Mouse (Mus musculus) lung, postnatal 0 days (tissue): Measurements from ENCODE around the gene Erlin1. TPM values are rescaled to one million over a fixed set of nuclear protein-coding genes. Genes with fewer than 3 reads are reported as not detected.

Experiments used
- ATAC-seq: fragments of 200-750 bp; cut with Nextera tagmentation; 2 replicates; pipeline ENCODE4 v1.8.0; 2017; ENCODE audit warnings: moderate library complexity
- DNase-seq: peaks from one replicate; pipeline ENCODE4 v3.0.0-alpha.2; 2016; ENCODE audit warnings: low spot score
- H3K27ac ChIP-seq: fragments of 300-500 bp; sonication (generic); 2 replicates; pipeline ENCODE4 v1.5.1; 2014; ENCODE audit warnings: antibody characterized with exemption, mild to moderate bottlenecking, low read length, mixed read lengths
- H3K27me3 ChIP-seq: fragments of 300-500 bp; sonication (generic); replicated peaks from 2 replicates; pipeline ENCODE4 v1.6.1; 2014; ENCODE audit warnings: low read length, mixed read lengths; ENCODE audit not compliant: insufficient read depth
- H3K36me3 ChIP-seq: fragments of 300-500 bp; sonication (generic); 2 replicates; pipeline ENCODE4 v1.6.1; 2014; ENCODE audit warnings: low read length, mixed read lengths; ENCODE audit not compliant: insufficient read depth
- H3K4me1 ChIP-seq: fragments of 300-500 bp; sonication (generic); 2 replicates; pipeline ENCODE4 v1.6.1; 2014; ENCODE audit warnings: antibody characterized with exemption, low read depth, low read length, mixed read lengths; ENCODE audit not compliant: insufficient read depth
- H3K4me2 ChIP-seq: fragments of 300-500 bp; sonication (generic); replicated peaks from 2 replicates; pipeline ENCODE4 v1.6.1; 2014; ENCODE audit warnings: low read depth, mild to moderate bottlenecking, low read length, moderate library complexity, mixed read lengths
- H3K4me3 ChIP-seq: fragments of 300-500 bp; sonication (generic); 2 replicates; pipeline ENCODE4 v1.5.1; 2014; ENCODE audit warnings: low read depth, low read length
- H3K9ac ChIP-seq: fragments of 300-500 bp; sonication (generic); replicated peaks from 2 replicates; pipeline ENCODE4 v1.6.1; 2014; ENCODE audit warnings: low read depth, mild to moderate bottlenecking
- H3K9me3 ChIP-seq: fragments of 300-500 bp; sonication (generic); 2 replicates; pipeline ENCODE4 v1.6.1; 2016; ENCODE audit warnings: low read length, mixed read lengths
- CTCF ChIP-seq: IDR thresholded peaks from 2 replicates; pipeline ENCODE4 v1.5.1; 2016; ENCODE audit warnings: antibody characterized with exemption, mild to moderate bottlenecking
- EP300 ChIP-seq: IDR thresholded peaks from 2 replicates; pipeline ENCODE4 v1.6.1; 2016; ENCODE audit warnings: antibody characterized with exemption, mild to moderate bottlenecking, control low read depth
- WGBS: fragments of 180-500 bp; shearing (Covaris S2); extraction: QIAGEN DNeasy Blood & Tissue Kit; methylation state at CpG from one replicate; pipeline ENCODE4 v1.1.7; 2014; 5-methylcytosine and 5-hydroxymethylcytosine counted together
- polyA plus RNA-seq: library from polyadenylated mRNA; unstranded; fragments of >200 nt; fragmentation: Nextera tagmentation; extraction: Ambion mirVana; gene quantifications from 2 replicates; pipeline ENCODE4 v1.2.1, GENCODE M21; 2015

The Erlin1 gene
- polyA plus RNA-seq, 1 experiment from 2014 or later = 26.9 TPM

DNA sequence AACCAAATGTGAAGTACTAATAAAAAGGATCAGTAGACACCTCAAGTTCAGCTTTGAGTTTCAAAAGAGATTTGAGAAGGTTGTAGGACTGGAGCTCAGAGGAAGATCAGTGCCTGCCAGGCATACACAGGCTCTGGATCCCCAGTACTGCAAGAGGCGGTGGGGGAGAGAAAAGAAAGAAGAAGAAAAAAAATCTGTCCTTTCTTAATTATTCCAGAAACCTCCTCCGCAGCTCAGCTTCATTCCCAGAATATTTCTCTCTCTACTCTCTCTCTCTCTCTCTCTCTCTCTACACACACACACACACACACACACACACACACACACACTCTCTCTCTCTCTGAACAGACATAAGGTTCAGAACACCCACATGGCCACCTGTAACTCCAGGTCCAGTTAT lies 10.4 kb upstream of the Erlin1 start:
- no peak for ATAC-seq
- no peak for TF ChIP-seq EP300
- no peak for TF ChIP-seq CTCF
- Histone ChIP-seq H3K4me3 (no peak overlapping the region), H3K4me1 (no peaks in the 10 kb centered on the region), H3K4me2 (no peak overlapping the region), H3K9ac (no peak overlapping the region), H3K27me3 (no peaks in the 10 kb centered on the region), H3K9me3 (no peaks in the 10 kb centered on the region), H3K27ac (no peak overlapping the region), H3K36me3 (peaks cover 30% of the 10 kb centered on the region; the same call in 1 of the 2 replicates)
- 88% methylated on average over 2 of the region's 2 CpGs for WGBS
- no peak for DNase-seq

DNA sequence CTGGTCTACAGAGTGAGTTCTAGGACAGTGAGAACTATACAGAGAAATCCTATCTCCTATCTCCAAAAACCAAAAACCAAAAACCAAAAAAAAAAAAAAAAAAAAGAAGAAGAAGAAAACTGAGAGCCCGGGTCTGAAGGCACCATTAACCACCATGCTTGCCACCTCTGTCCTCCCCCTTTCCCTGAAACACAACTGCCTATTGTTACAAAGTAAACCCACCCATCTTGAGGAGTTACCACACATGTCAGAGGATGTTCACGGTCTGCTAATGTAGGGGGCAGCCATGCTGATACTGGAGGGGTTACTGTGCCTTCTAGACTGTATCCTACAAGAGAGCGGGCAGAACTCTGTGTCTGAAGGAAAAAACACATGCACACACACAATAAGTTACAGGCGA lies 7.4 kb upstream of the Erlin1 start:
- no peak for DNase-seq
- 84% methylated on average over 4 of the region's 4 CpGs for WGBS
- Histone ChIP-seq H3K4me2 (no peak overlapping the region), H3K27ac (no peak overlapping the region), H3K4me1 (no peaks in the 10 kb centered on the region), H3K4me3 (no peak overlapping the region), H3K9ac (no peak overlapping the region), H3K27me3 (no peaks in the 10 kb centered on the region), H3K9me3 (no peaks in the 10 kb centered on the region), H3K36me3 (peaks cover 28% of the 10 kb centered on the region; the same call in 1 of the 2 replicates)
- TF ChIP-seq CTCF (no peak), EP300 (no peak)
- ATAC-seq = no peak

DNA sequence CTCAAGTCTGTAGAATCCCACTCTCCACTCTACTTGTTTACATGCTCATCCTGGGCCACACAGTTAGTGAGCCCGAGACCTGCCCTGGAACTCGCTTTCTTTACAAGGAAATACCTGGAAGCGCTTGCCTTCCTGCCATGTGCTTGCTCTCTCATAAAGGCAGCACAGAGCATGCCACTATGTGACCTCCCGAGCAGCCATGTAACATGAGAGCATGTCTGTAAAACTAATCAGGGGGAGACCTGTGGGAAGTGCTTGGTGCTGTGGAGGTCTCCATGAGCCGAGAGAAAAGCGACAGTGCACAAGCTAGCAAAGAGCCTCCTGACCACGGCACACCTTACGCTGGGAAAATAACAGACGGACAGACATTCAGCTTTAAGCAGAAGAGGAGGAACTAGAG lies 6.9 kb upstream of the Erlin1 start:
- no peak overlapping the region for H3K27ac ChIP-seq
- no peak overlapping the region for H3K4me2 ChIP-seq
- ATAC-seq (no peak), DNase-seq (no peak)
- no peak overlapping the region for H3K4me3 ChIP-seq
- peaks cover 28% of the 10 kb centered on the region; the same call in 1 of the 2 replicates for H3K36me3 ChIP-seq
- 82% methylated on average over 9 of the region's 9 CpGs for WGBS
- TF ChIP-seq CTCF (no peak), EP300 (no peak)
- no peaks in the 10 kb centered on the region for H3K9me3 ChIP-seq
- H3K9ac ChIP-seq = no peak overlapping the region
- no peaks in the 10 kb centered on the region for H3K4me1 ChIP-seq
- no peaks in the 10 kb centered on the region for H3K27me3 ChIP-seq

DNA sequence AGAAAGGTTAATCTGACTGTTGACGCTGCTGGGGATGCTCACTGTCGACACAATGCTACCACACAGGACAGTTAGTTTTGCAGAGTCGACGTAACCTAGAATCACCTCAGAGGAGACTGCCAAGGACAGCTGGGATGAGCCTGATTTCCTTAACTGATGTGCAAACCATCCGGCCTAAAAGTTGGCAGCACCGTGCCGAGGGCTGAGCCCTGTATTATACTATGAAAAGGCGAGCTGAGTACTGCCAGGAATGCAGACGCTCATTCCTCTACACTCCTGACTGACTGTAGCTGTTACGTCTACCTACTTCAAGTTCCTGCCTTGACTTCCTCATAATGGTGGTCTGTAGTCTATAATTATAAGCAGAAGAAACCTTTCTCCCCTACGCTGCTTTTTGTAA lies 5.4 kb upstream of the Erlin1 start:
- H3K27ac ChIP-seq = no peak overlapping the region
- DNase-seq (no peak), ATAC-seq (no peak)
- H3K4me1 ChIP-seq = no peaks in the 10 kb centered on the region
- H3K36me3 ChIP-seq = peaks cover 23% of the 10 kb centered on the region; the same call in 1 of the 2 replicates
- WGBS = 84% methylated on average over 11 of the region's 11 CpGs
- TF ChIP-seq EP300 (no peak), CTCF (no peak)
- H3K9me3 ChIP-seq = no peaks in the 10 kb centered on the region
- H3K9ac ChIP-seq = no peak overlapping the region
- no peak overlapping the region for H3K4me2 ChIP-seq
- H3K4me3 ChIP-seq = no peak overlapping the region
- no peaks in the 10 kb centered on the region for H3K27me3 ChIP-seq

DNA sequence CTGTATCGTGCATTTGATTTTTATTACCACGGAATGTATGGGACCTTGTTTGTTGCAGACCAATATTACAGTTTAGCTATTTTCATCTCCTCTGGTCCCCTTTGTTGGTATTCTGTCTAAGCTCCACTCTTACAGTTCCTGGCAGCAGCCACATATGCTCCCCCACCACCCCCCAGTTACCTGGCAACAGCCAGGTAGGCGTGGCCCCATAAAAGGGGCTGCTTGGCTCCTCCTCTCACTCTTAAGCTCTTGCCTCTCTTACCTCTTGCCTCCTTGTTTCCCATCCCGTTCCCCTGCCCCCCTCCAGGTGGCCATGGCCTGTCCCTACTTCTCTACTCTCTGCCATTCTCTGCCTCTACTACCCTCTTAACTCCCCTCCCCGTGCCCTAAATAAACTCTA lies 1.6 kb upstream of the Erlin1 start:
- TF ChIP-seq EP300 (no peak), CTCF (no peak)
- Histone ChIP-seq H3K27ac (no peak overlapping the region), H3K36me3 (peaks cover 10% of the 10 kb centered on the region; the same call in 1 of the 2 replicates), H3K4me1 (peaks cover 3% of the 10 kb centered on the region; the same call in 1 of the 2 replicates), H3K9me3 (no peaks in the 10 kb centered on the region), H3K9ac (no peak overlapping the region), H3K27me3 (no peaks in the 10 kb centered on the region), H3K4me2 (no peak overlapping the region), H3K4me3 (no peak overlapping the region)
- 53% methylated on average over 5 of the region's 5 CpGs for WGBS
- no peak for DNase-seq
- ATAC-seq = no peak

DNA sequence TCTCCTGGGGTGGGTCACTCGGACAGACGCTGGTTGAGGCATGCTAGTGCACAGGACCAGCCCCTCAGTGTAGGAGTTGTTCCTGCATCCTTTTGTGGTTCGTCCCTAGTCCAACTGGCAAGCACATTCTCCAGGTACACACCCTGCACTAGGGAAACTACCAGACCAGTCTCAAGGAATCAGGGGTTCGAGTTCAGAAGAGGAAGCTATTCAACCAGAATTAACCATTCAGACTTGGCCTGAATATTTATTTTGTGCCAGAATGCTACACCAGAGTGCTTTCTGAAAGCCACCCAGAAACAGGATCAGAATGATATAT lies 288 bp upstream of the Erlin1 start:
- peak overlapping the region; percentile 89 for H3K4me2 ChIP-seq
- no peak overlapping the region for H3K27ac ChIP-seq
- peaks cover 3% of the 10 kb centered on the region; the same call in 1 of the 2 replicates for H3K4me1 ChIP-seq
- WGBS = 10% methylated on average over 4 of the region's 4 CpGs
- 0 out of 2 replicates have a peak, but pooled peaks cover 1% of the 10 kb centered on the region for H3K36me3 ChIP-seq
- ATAC-seq (no peak), DNase-seq (no peak)
- TF ChIP-seq EP300 (no peak), CTCF (no peak)
- no peaks in the 10 kb centered on the region for H3K9me3 ChIP-seq
- H3K4me3 ChIP-seq = peak overlapping the region; percentile 84
- no peaks in the 10 kb centered on the region for H3K27me3 ChIP-seq
- peak overlapping the region; percentile 60 for H3K9ac ChIP-seq

DNA sequence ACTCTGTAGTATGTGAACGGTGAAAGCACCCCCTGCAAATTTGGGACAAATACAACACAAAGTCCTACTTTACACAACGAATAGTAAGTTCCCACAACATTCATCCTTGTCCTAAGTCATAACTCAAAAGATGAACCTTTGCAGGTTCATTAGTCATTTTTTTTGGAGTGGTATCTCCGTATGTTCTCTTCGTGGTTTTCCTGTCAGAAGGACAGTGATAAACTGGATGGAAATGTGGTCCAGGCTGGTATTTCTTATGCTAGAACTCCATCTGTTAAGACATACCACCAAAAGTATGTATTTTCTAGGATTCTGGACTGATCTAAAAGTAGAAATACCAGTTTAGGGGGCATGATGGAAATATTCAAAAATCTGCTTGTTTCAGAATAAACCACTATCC lies 1.4 kb downstream of the Erlin1 start:
- no peaks in the 10 kb centered on the region for H3K9me3 ChIP-seq
- H3K4me1 ChIP-seq = peaks cover 3% of the 10 kb centered on the region; the same call in 1 of the 2 replicates
- no peak for TF ChIP-seq EP300
- H3K36me3 ChIP-seq = no peaks in the 10 kb centered on the region
- ATAC-seq (no peak), DNase-seq (no peak)
- no peak overlapping the region for H3K4me3 ChIP-seq
- no peaks in the 10 kb centered on the region for H3K27me3 ChIP-seq
- H3K27ac ChIP-seq = no peak overlapping the region
- 67% methylated on average over 4 of the region's 4 CpGs for WGBS
- H3K9ac ChIP-seq = no peak overlapping the region
- peak overlapping the region; percentile 89 for H3K4me2 ChIP-seq
